Mouse (Mus musculus): ENCODE measurements around the gene Hmgb1.

DNA sequence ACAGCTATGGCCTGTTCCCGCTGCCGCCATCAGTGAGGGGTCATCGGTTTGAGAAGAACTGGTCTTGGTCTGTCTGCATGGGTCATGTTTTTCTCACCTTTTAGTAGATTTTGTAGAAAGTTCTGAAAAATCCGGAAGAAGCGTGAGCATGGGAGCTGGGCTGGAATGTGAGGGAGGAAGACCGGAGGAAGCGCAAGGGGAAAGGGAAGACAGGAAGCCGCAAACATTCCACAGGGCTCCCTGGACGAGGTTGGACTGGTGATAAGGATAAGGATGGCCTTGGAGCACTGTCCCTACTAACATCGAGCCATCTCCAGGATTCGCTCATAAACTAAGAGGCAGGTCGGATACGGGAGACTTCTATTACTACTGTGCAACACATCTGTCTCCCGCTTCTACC, 185.8 kb downstream of the Hmgb1 start:
- TF ChIP-seq CTCF (IDR thresholded peaks at IDR 0.05; ENCODE audit: extremely low read depth, insufficient read depth, insufficient read length, insufficient replicate concordance) (no peak), POLR2A (IDR thresholded peaks at IDR 0.05; ENCODE audit: low read depth, low read length) (no peak)
